Mouse (Mus musculus): ENCODE measurements at regions not wholly inside any gene's neighbourhood (a gene's known extent, or its start where the extent isn't known, plus 50 kb on each side); places are given as distances from the start of the nearest gene placed in this dataset.

GRCm38 (mm10) chr6:72037639-72038038 is 59.8 kb upstream of the St3gal5 start:
- H3K27ac ChIP-seq (ENCODE audit: insufficient read depth, low read depth, low read length), result peak overlapping the region; percentile 74
- no peak overlapping the region for H3K4me3 ChIP-seq (ENCODE audit: insufficient read depth, low read length)
- TF ChIP-seq CTCF (IDR thresholded peaks at IDR 0.05; ENCODE audit: low read depth, low read length) (no peak), POLR2A (IDR thresholded peaks at IDR 0.05; ENCODE audit: borderline replicate concordance, low read depth, low read length) (no peak)
- H3K4me1 ChIP-seq (ENCODE audit: control insufficient read depth, insufficient read depth, low read length), result peaks cover 22% of the 10 kb centered on the region

- TF ChIP-seq POLR2A (IDR thresholded peaks at IDR 0.05; ENCODE audit: borderline replicate concordance, low read depth, low read length), result no peak
- no peak for TF ChIP-seq CTCF (IDR thresholded peaks at IDR 0.05; ENCODE audit: low read depth, low read length)
- Histone ChIP-seq H3K4me1 (ENCODE audit: control insufficient read depth, insufficient read depth, low read length) (peaks cover 22% of the 10 kb centered on the region), H3K27ac (ENCODE audit: insufficient read depth, low read depth, low read length) (no peak overlapping the region), H3K4me3 (ENCODE audit: insufficient read depth, low read length) (no peak overlapping the region)
Measured at GRCm38 (mm10) chr6:72043881-72044625, 53.3 kb upstream of the St3gal5 start.
